Mouse (Mus musculus) intestine, embryonic 15.5 days (tissue): ENCODE data around the gene Atp8a2. TPM values are rescaled to one million over a fixed set of nuclear protein-coding genes. Genes with fewer than 3 reads are reported as not detected.
"Not testable (repeated sequence)": the region's sequence is repeated elsewhere in the genome, so short reads cannot be mapped to it uniquely, and the experiment has no call there.

ENCODE experiments used
- ATAC-seq: fragments of 200-750 bp; cut with Nextera tagmentation; 2 replicates; pipeline ENCODE4 v1.8.0; 2017; ENCODE audit warnings: moderate TSS enrichment, moderate library complexity
- H3K27ac ChIP-seq: fragments of 300-500 bp; sonication (generic); 2 replicates; pipeline ENCODE4 v1.5.1; 2015; ENCODE audit warnings: mild to moderate bottlenecking, inconsistent platforms
- H3K27me3 ChIP-seq: fragments of 300-500 bp; sonication (generic); replicated peaks from 2 replicates; pipeline ENCODE4 v1.6.1; 2015; ENCODE audit warnings: inconsistent platforms
- H3K36me3 ChIP-seq: fragments of 300-500 bp; sonication (generic); 2 replicates; pipeline ENCODE4 v1.6.1; 2015; ENCODE audit warnings: inconsistent platforms
- H3K4me1 ChIP-seq: fragments of 300-500 bp; sonication (generic); replicated peaks from 2 replicates; pipeline ENCODE4 v1.6.1; 2015; ENCODE audit warnings: inconsistent platforms
- H3K4me2 ChIP-seq: fragments of 300-500 bp; sonication (generic); replicated peaks from 2 replicates; pipeline ENCODE4 v1.6.1; 2015; ENCODE audit warnings: mild to moderate bottlenecking, inconsistent platforms
- H3K4me3 ChIP-seq: fragments of 300-500 bp; sonication (generic); replicated peaks from 2 replicates; pipeline ENCODE4 v1.5.1; 2015; ENCODE audit warnings: inconsistent platforms
- H3K9ac ChIP-seq: fragments of 300-500 bp; sonication (generic); 2 replicates; pipeline ENCODE4 v1.6.1; 2015; ENCODE audit warnings: inconsistent platforms
- H3K9me3 ChIP-seq: fragments of 300-500 bp; sonication (generic); 2 replicates; pipeline ENCODE4 v1.6.1; 2016; ENCODE audit warnings: inconsistent platforms
- WGBS: fragments of 180-500 bp; shearing (Covaris S2); methylation state at CpG from one replicate; pipeline ENCODE4 v1.1.7; 2015; 5-methylcytosine and 5-hydroxymethylcytosine counted together
- polyA plus RNA-seq: library from polyadenylated mRNA; unstranded; fragments of >200 nt; fragmentation: Nextera tagmentation; extraction: Ambion mirVana; gene quantifications from 2 replicates; pipeline ENCODE4 v1.2.1, GENCODE M21; 2015

Gene Atp8a2
- polyA plus RNA-seq, 1 experiment from 2014 or later, result 7.0 TPM

- Histone ChIP-seq H3K27me3 (no peaks in the 10 kb centered on the region), H3K4me3 (no peak overlapping the region), H3K27ac (no peak overlapping the region), H3K36me3 (no peaks in the 10 kb centered on the region), H3K4me2 (no peak overlapping the region), H3K9me3 (no peaks in the 10 kb centered on the region), H3K4me1 (peaks cover 6% of the 10 kb centered on the region), H3K9ac (no peak overlapping the region)
- no peak; the same call in 1 of the 2 replicates for ATAC-seq
- 38% methylated on average over 14 of the region's 14 CpGs for WGBS
Observed at GRCm38 (mm10) chr14:59846609-59847375, 350.2 kb downstream of the Atp8a2 start.

- 56% methylated on average over 6 of the region's 6 CpGs for WGBS
- peak; percentile 59 for ATAC-seq
Observed at GRCm38 (mm10) chr14:59843264-59843942, 353.6 kb downstream of the Atp8a2 start.

GRCm38 (mm10) chr14:59839951-59840720 is 356.8 kb downstream of the Atp8a2 start:
- Histone ChIP-seq H3K9ac (no peak overlapping the region), H3K36me3 (no peaks in the 10 kb centered on the region), H3K27ac (no peak overlapping the region), H3K27me3 (no peaks in the 10 kb centered on the region), H3K4me2 (no peak overlapping the region), H3K4me1 (no peaks in the 10 kb centered on the region), H3K4me3 (no peak overlapping the region), H3K9me3 (no peaks in the 10 kb centered on the region)
- no peak for ATAC-seq
- WGBS, result 63% methylated on average over 14 of the region's 14 CpGs

More at GRCm38 (mm10) chr14:59843264-59843942, 353.6 kb downstream of the Atp8a2 start:
- H3K4me2 ChIP-seq, result no peak overlapping the region
- H3K27me3 ChIP-seq, result no peaks in the 10 kb centered on the region
- H3K27ac ChIP-seq, result no peak overlapping the region
- H3K36me3 ChIP-seq, result no peaks in the 10 kb centered on the region
- no peak overlapping the region for H3K9ac ChIP-seq
- H3K4me3 ChIP-seq, result no peak overlapping the region
- H3K9me3 ChIP-seq, result no peaks in the 10 kb centered on the region
- peaks cover 6% of the 10 kb centered on the region for H3K4me1 ChIP-seq

- not testable (repeated sequence) for H3K36me3 ChIP-seq, H3K27ac ChIP-seq, ATAC-seq, H3K27me3 ChIP-seq, H3K4me1 ChIP-seq, H3K9ac ChIP-seq, H3K4me3 ChIP-seq, H3K4me2 ChIP-seq, H3K9me3 ChIP-seq
- WGBS, result 86% methylated on average over 1 of the region's 3 CpGs
Observed at GRCm38 (mm10) chr14:59838446-59839259, 358.3 kb downstream of the Atp8a2 start.

GRCm38 (mm10) chr14:59837691-59838241 is 359.2 kb downstream of the Atp8a2 start:
- H3K27me3 ChIP-seq, H3K9me3 ChIP-seq, H3K4me2 ChIP-seq, H3K36me3 ChIP-seq, H3K9ac ChIP-seq, H3K4me3 ChIP-seq, ATAC-seq, H3K4me1 ChIP-seq, H3K27ac ChIP-seq: not testable (repeated sequence)
- WGBS, result no CpG with 5 or more reads among the region's 3 CpGs

GRCm38 (mm10) chr14:59836876-59837543 is 360.0 kb downstream of the Atp8a2 start:
- no peaks in the 10 kb centered on the region for H3K4me1 ChIP-seq
- H3K9me3 ChIP-seq, result no peaks in the 10 kb centered on the region
- 51% methylated on average over 10 of the region's 10 CpGs for WGBS
- no peaks in the 10 kb centered on the region for H3K36me3 ChIP-seq
- no peaks in the 10 kb centered on the region for H3K27me3 ChIP-seq
- H3K4me3 ChIP-seq, result no peak overlapping the region
- no peak for ATAC-seq
- no peak overlapping the region for H3K9ac ChIP-seq
- no peak overlapping the region for H3K4me2 ChIP-seq
- no peak overlapping the region for H3K27ac ChIP-seq

- H3K4me2 ChIP-seq, result no peak overlapping the region
- no peak for ATAC-seq
- H3K36me3 ChIP-seq, result no peaks in the 10 kb centered on the region
- H3K4me3 ChIP-seq, result no peak overlapping the region
- H3K27me3 ChIP-seq, result no peaks in the 10 kb centered on the region
- H3K27ac ChIP-seq, result no peak overlapping the region
- 63% methylated on average over 5 of the region's 5 CpGs for WGBS
- 0 out of 2 replicates have a peak, but pooled peaks cover 6% of the 10 kb centered on the region for H3K4me1 ChIP-seq
- no peak overlapping the region for H3K9ac ChIP-seq
- H3K9me3 ChIP-seq, result no peaks in the 10 kb centered on the region
Observed at GRCm38 (mm10) chr14:59829580-59829979, 367.4 kb downstream of the Atp8a2 start.

GRCm38 (mm10) chr14:59827409-59827808 is 369.6 kb downstream of the Atp8a2 start:
- no peak overlapping the region for H3K27ac ChIP-seq
- H3K4me2 ChIP-seq, result no peak overlapping the region
- 0 out of 2 replicates have a peak, but pooled peaks cover 6% of the 10 kb centered on the region for H3K4me1 ChIP-seq
- no peaks in the 10 kb centered on the region for H3K27me3 ChIP-seq
- no peak for ATAC-seq
- no peaks in the 10 kb centered on the region for H3K9me3 ChIP-seq
- no peak overlapping the region for H3K4me3 ChIP-seq
- no peak overlapping the region for H3K9ac ChIP-seq
- WGBS, result 28% methylated on average over 5 of the region's 5 CpGs
- no peaks in the 10 kb centered on the region for H3K36me3 ChIP-seq

GRCm38 (mm10) chr14:59820115-59820419 is 376.9 kb downstream of the Atp8a2 start:
- no peak for ATAC-seq
- WGBS, result 64% methylated on average over 3 of the region's 3 CpGs
- no peaks in the 10 kb centered on the region for H3K9me3 ChIP-seq

GRCm38 (mm10) chr14:59819215-59820114 is 377.5 kb downstream of the Atp8a2 start:
- no peak for ATAC-seq
- 53% methylated on average over 5 of the region's 5 CpGs for WGBS
- Histone ChIP-seq H3K27ac (no peak overlapping the region), H3K4me1 (no peaks in the 10 kb centered on the region), H3K4me3 (no peak overlapping the region), H3K9me3 (no peaks in the 10 kb centered on the region), H3K27me3 (no peaks in the 10 kb centered on the region), H3K4me2 (no peak overlapping the region), H3K36me3 (no peaks in the 10 kb centered on the region), H3K9ac (no peak overlapping the region)

More at GRCm38 (mm10) chr14:59820115-59820419, 376.9 kb downstream of the Atp8a2 start:
- Histone ChIP-seq H3K27me3 (no peaks in the 10 kb centered on the region), H3K4me2 (no peak overlapping the region), H3K9ac (no peak overlapping the region), H3K27ac (no peak overlapping the region), H3K4me3 (no peak overlapping the region), H3K36me3 (no peaks in the 10 kb centered on the region), H3K4me1 (0 out of 2 replicates have a peak, but pooled peaks cover 2% of the 10 kb centered on the region)
